Mouse (Mus musculus): ENCODE data around the gene Gm21394.
"Not testable (repeated sequence)": the region's sequence is repeated elsewhere in the genome, so short reads cannot be mapped to it uniquely, and the experiment has no call there.

Gene Gm21394

DNA sequence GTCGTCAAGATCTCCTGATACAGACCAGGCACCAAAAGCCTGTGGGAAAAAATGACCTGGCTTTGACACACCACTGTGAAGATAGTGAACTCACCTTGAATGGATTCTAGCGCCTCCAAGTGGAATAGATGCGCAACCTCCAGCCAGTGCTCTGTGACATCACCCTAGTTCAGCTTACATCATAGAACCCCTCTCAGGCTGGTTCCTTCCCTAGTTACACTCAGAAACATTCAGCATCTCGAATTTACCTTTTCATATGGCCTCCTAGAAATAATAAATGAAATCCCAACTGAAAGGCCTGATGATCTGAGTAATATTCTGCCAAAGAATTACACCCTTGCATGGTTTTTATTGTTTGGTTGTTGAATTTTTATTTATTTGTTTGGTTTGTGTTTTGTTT is at the start of gene Gm21394:
Gene Gm21394 (minus strand): TSS at position 101 of the 400 bp plus-strand sequence.
- not testable (repeated sequence) for DNase-seq (ENCODE audit: extremely low spot score, low read depth, low spot score)
